Mouse (Mus musculus): ENCODE measurements around the gene Zbtb38.

The Zbtb38 gene

DNA sequence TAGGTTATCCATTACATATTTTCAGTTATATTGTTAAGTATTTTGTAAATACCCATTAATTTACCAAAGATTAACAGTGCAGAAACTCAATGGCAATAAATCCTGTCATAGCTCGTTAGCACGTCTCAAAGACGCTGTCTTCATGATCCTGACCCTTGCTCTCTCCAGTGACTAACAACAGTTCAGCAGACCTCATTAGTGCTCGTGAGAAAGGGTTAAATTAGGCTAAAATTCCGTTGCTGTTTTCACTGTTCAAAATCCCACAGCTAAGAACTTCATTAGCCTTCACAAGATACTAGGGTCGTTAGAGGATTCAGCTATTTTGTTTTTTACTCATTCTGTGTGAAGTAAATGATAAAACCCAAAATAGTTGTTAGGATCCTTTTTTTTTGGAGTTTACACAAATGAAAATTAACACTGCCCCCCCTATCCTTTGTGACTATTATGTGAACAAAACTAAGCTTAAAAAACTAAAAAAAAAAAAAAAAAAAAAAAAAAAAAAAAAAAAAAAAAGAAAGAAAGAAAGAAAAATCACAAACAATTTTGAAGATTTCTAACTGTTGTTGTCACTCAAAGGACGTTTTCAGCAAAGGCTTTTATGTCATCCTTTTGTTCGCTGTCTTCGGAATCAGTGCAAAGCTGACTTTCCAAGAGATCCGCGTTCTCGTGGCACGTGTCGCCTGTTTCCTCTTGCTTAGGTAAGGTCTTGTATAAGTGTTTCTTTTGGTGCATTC, 67.6 kb downstream of the Zbtb38 start:
- CTCF ChIA-PET = interaction anchor here (0.6 kb wide), 1 partner anchor 104 kb away, joined by 4 read pairs; no protein-coding TSS in a partner anchor

- CTCF ChIA-PET = no interaction called here
These were observed 68.4 kb downstream of the Zbtb38 start for GRCm38 (mm10) chr9:96684165-96684792.

GRCm38 (mm10) chr9:96678611-96679010, 74.0 kb downstream of the Zbtb38 start:
- CTCF ChIA-PET = interaction anchor here (0.7 to 0.8 kb wide), 2 partner anchors 103 to 139 kb away, joined by 3 read pairs; no protein-coding TSS in a partner anchor

- CTCF ChIA-PET = interaction anchor here (0.8 kb wide), 1 partner anchor 140 kb away, joined by 3 read pairs; no protein-coding TSS in a partner anchor
These were observed 74.9 kb downstream of the Zbtb38 start for GRCm38 (mm10) chr9:96677711-96678110.

GRCm38 (mm10) chr9:96676671-96677070, 76.0 kb downstream of the Zbtb38 start:
- CTCF ChIA-PET = no interaction called here

GRCm38 (mm10) chr9:96675763-96676640, 76.6 kb downstream of the Zbtb38 start:
- CTCF ChIA-PET = interaction anchor here (0.9 to 1.0 kb wide), 2 partner anchors 95 to 124 kb away, joined by 3 read pairs; no protein-coding TSS in a partner anchor

GRCm38 (mm10) chr9:96675071-96675762, 77.4 kb downstream of the Zbtb38 start:
- CTCF ChIA-PET = interaction anchor here (0.9 to 1.0 kb wide), 2 partner anchors 96 to 125 kb away, joined by 3 read pairs; no protein-coding TSS in a partner anchor

DNA sequence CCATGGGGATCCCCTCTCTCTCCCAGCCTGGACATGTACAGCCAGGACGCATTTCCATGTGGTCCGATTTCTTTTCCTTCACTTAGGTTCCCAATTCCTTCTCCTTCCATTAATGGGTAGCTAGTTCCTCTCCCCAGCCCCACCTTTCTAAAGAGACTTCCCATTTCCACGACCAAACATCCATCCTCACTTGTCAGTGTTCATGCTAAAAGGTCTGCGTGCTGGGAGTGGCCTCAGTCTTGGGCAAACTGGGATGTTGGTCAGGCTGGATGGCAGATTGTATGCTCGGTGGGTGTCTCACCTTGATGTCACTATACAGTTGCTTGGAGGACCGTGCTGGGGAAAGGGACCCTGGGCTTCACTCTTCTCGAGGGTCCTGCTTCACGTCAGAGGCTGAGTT, 78.3 kb downstream of the Zbtb38 start:
- CTCF ChIA-PET = no interaction called here

DNA sequence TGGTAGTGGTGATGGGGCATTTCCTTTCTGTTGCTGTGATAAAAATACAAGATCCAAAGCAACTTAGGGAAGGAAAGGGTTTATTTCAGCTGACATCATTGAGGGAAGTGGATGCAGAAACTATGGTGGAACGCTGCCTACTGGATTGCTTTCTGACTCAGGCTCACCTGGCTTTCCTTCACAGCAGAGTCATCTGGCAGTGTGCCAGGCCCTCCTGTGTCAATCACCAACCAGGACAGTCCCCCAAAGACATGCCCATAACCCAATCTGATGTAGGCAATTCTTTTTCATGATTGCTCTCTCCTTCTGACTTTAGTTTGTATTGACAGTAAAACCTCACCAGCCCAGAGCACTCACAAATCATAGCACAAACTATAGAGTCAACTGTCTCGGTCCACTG, 80.2 kb downstream of the Zbtb38 start:
- CTCF ChIA-PET = no interaction called here

DNA sequence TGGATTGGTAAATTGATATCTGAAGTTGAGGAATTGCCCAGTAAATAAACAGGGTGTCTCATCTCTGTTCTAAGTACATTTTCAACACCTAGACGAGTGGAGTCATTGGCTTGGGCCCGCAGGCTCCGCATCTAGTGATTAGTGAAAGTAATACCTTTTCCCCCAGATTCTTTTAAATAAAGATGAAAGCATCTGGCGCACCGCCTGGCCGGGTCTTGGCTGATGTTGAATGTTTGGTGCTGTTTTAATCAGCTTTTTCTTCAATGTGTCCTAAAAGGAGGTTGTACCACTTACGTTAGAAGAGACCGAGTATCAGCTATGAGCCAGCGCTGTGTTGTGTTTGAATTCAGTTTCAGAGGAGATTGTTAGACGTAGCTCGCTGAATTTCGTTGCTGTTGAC, 81.4 kb downstream of the Zbtb38 start:
- CTCF ChIA-PET = no interaction called here

- CTCF ChIA-PET = interaction anchor here (0.8 to 1.4 kb wide), 3 partner anchors 89 to 148 kb away, joined by 3 to 5 read pairs (median 5); no protein-coding TSS in a partner anchor
These were observed 82.8 kb downstream of the Zbtb38 start for GRCm38 (mm10) chr9:96669877-96670276.

- CTCF ChIA-PET = interaction anchor here (0.8 to 0.9 kb wide), 2 partner anchors 31 to 95 kb away, joined by 3 read pairs; no protein-coding TSS in a partner anchor
These were observed 84.0 kb downstream of the Zbtb38 start for GRCm38 (mm10) chr9:96668628-96669027.

DNA sequence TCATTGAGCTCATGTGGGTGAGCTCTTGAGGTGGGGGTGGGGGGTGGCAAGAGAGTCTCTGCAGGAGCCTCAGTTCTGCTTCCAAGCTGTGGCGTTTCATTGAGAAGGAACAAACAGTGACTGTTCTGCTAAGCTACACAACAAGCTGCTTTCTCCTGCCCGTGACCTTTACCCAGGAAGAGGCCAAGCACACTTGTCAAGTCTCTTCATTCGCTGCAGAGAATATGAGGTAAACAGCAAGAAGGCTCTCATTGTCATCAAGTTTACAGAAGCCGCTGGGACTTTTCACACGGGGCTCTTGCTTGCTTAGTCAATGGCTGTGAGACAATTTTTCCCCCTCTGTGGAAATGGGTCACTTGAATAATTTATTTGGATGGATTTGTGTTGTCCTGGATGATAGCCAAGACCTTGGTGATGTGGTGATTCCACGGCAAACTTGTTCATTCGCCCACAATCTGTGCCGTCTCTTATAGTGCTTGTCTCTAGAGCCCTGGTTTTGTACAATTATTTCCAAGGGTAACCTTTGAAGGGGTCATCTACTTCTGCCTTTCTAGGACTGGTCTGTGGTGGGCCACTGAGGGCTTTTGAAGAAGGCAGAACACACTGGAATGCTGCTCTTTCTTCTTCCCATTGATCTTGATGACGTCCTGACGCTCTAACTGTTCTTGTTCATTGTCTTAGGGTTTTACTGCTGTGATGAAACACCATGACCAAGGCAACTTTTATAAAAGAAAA, 92.0 kb downstream of the Zbtb38 start:
- CTCF ChIA-PET = interaction anchor here (0.5 to 0.7 kb wide), 4 partner anchors 11 to 117 kb away, joined by 3 to 5 read pairs (median 4); no protein-coding TSS in a partner anchor

GRCm38 (mm10) chr9:96659801-96660200, 92.8 kb downstream of the Zbtb38 start:
- CTCF ChIA-PET = interaction anchor here (0.5 to 0.7 kb wide), 3 partner anchors 82 to 116 kb away, joined by 3 to 11 read pairs (median 5); no protein-coding TSS in a partner anchor

DNA sequence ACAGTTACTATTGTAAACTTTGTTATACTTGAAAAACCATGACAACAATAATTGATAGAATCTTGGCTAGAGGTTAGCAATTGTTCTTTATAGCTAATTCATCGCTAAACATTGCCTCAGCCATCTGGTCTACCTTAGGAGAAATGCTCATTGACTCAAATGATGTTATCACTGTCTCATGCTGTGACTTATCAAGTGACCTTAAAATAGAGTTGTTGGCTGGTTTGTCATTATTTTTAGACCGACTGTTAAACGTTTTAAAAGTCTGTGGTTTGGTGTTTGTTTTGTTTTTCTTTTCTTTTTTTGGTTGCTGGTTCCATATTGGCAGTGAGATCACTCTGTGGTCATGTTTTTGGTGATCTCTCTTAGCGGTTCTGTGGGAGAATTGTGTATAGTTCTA, 99.1 kb downstream of the Zbtb38 start:
- CTCF ChIA-PET = interaction anchor here (0.6 to 1.6 kb wide), 3 partner anchors 80 to 218 kb away, joined by 3 to 7 read pairs (median 5); no protein-coding TSS in a partner anchor

- CTCF ChIA-PET = interaction anchor here (1.0 to 1.6 kb wide), 4 partner anchors 79 to 259 kb away, joined by 3 to 7 read pairs (median 4); no protein-coding TSS in a partner anchor
These were observed 99.9 kb downstream of the Zbtb38 start for GRCm38 (mm10) chr9:96652763-96653162.

DNA sequence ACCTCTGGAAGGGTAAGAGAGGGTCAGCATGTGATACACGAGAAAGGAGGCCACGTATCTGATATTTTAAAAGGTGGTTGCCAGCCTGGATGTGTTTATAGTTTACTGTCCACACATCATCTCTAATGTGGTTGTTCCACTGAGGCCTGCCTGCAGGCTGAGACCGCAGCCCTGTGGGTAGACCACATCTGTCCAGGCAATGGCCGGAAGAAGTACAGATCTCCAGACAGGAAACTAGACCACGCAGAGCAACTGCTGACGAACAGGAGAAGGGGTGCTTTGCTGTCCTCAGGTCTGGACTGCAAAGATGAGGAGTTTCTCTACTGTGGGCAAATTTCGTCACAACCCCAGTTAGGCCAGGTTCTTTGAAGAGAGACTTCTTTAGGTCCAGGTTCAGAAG, 101.8 kb downstream of the Zbtb38 start:
- CTCF ChIA-PET = no interaction called here

- CTCF ChIA-PET = interaction anchor here (0.6 kb wide), 1 partner anchor 35 kb away, joined by 3 read pairs; no protein-coding TSS in a partner anchor
These were observed 102.7 kb downstream of the Zbtb38 start for GRCm38 (mm10) chr9:96649924-96650323.

- CTCF ChIA-PET = interaction anchor here (0.6 kb wide), 1 partner anchor 11 kb away, joined by 5 read pairs; no protein-coding TSS in a partner anchor
These were observed 103.3 kb downstream of the Zbtb38 start for GRCm38 (mm10) chr9:96649362-96649761.
